Mouse (Mus musculus) heart, adult 10 weeks (tissue): ENCODE measurements around the gene Cx3cr1. TPM values are rescaled to one million over a fixed set of nuclear protein-coding genes. Genes with fewer than 3 reads are reported as not detected.

ENCODE experiments used
- polyA plus RNA-seq: library from polyadenylated mRNA; stranded (reverse); fragments of 350-450 nt; fragmentation: Illumina TruSeq; extraction: RNeasy Lipid Tissue Mini Kit (QIAGEN cat#74804); gene quantifications from one replicate; pipeline ENCODE4 v1.2.3, GENCODE M21; 2014; ENCODE audit warnings: low read depth, low replicate concordance

The Cx3cr1 gene
- polyA plus RNA-seq, result 2.2 TPM

GRCm38 (mm10) chr9:120069779-120070178 is at the start of gene Cx3cr1:
Cx3cr1 (minus strand) TSS chr9:120069879.

GRCm38 (mm10) chr9:120110211-120111018 is 40.7 kb upstream of the Cx3cr1 start, which contains the start of gene Slc25a38:
Slc25a38 (plus strand) TSS chr9:120110374.

GRCm38 (mm10) chr9:120091696-120092238 is 22.1 kb upstream of the Cx3cr1 start, which contains the start of gene Ccr8:
Ccr8 (plus strand) TSS chr9:120092114.

GRCm38 (mm10) chr9:120023086-120023811 is 46.4 kb downstream of the Cx3cr1 start, which contains the start of gene Xirp1:
Xirp1 (minus strand) TSS chr9:120023598.

GRCm38 (mm10) chr9:119984536-119985011 is 85.1 kb downstream of the Cx3cr1 start, which contains the start of gene Csrnp1:
Csrnp1 (minus strand) TSS chr9:119984658.

GRCm38 (mm10) chr9:119937005-119937773 is 132.5 kb downstream of the Cx3cr1 start, which contains the start of the genes Gorasp1 and Ttc21a:
Gorasp1 (minus strand) TSS chr9:119937565.
Ttc21a (plus strand) TSS chr9:119937606.

GRCm38 (mm10) chr9:119894339-119895009 is 175.2 kb downstream of the Cx3cr1 start, which contains the start of gene Wdr48:
Wdr48 (plus strand) TSS chr9:119894878.

Other genes starting within 250 kb of the Cx3cr1 start
- gene Scn11a, start 244.4 kb downstream of the Cx3cr1 start, polyA plus RNA-seq, result not detected
- gene Wdr48, start 175.0 kb downstream of the Cx3cr1 start, polyA plus RNA-seq, result 29.5 TPM
- gene Gorasp1, start 132.3 kb downstream of the Cx3cr1 start, polyA plus RNA-seq, result 16.2 TPM
- gene Ttc21a, start 132.3 kb downstream of the Cx3cr1 start, polyA plus RNA-seq, result not detected
- 13.3 TPM for gene Csrnp1, start 85.2 kb downstream of the Cx3cr1 start, polyA plus RNA-seq
- 105 TPM for gene Xirp1, start 46.3 kb downstream of the Cx3cr1 start, polyA plus RNA-seq
- gene Ccr8, start 22.2 kb upstream of the Cx3cr1 start, polyA plus RNA-seq, result not detected
- gene Slc25a38, start 40.5 kb upstream of the Cx3cr1 start, polyA plus RNA-seq, result 27.5 TPM
- gene Rpsa, start 57.8 kb upstream of the Cx3cr1 start, polyA plus RNA-seq, result 861 TPM
- gene Mobp, start 79.8 kb upstream of the Cx3cr1 start, polyA plus RNA-seq, result not detected
- 2.5 TPM for gene Myrip, start 231.6 kb upstream of the Cx3cr1 start, polyA plus RNA-seq